ENCODE assay signal across 26 mouse cellular contexts in the genomic region with DNA sequence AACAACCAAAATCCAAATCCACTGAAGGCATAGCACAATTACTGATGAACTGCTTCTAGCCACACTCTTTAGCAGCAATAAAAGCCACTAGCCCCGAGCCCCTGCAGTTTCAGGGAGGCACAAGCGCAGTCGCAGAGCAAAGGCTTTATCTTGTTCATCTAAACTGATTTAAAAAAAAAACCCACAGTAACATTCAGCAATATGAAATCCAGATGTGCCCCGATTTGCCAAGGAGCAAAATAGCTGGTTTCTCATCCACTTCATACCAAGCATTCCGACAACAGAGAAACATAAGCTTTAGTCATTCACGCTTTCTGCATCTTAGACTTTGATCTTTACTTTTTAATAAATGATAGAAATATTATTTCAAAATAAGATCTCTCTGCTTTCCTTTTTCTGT.
DNase-seq lines count a peak whose midpoint lies in the region; ATAC-seq lines count a peak whose summit lies in the region.
"Had no signal": no experiment of that assay in that cellular context is flagged by ENCODE, and none has a peak within 500 bp of the region (broad histone marks: within the 10 kb centered on the region; RNA-seq: fewer than 3 reads in every experiment).

No protein-coding gene starts in this region.

- no peaks in the 10 kb centered on the region for H3K4me1 ChIP-seq in embryonic facial prominence, embryonic 11.5 days (ENCODE audit: control insufficient read depth, insufficient read depth, low read length)
- peaks cover 7% of the 10 kb centered on the region; the same call in 1 of the 2 replicates for H3K4me1 ChIP-seq in limb, embryonic 15.5 days
- H3K4me1 ChIP-seq: hindbrain, embryonic 12.5 days; midbrain, embryonic 15.5 days; neural tube, embryonic 13.5 days had no signal

- H3K27ac ChIP-seq in embryonic facial prominence, embryonic 11.5 days (replicated peaks; ENCODE audit: low read depth, low read length): no peak overlapping the region
- H3K27ac ChIP-seq in limb, embryonic 15.5 days: peak overlapping the region; percentile 48; the same call in 1 of the 2 replicates
- H3K27ac ChIP-seq: hindbrain, embryonic 12.5 days; kidney, postnatal 0 days; liver, embryonic 15.5 days; lung, embryonic 15.5 days; midbrain, embryonic 15.5 days; neural tube, embryonic 13.5 days had no signal

- no peaks in the 10 kb centered on the region for H3K27me3 ChIP-seq in embryonic facial prominence, embryonic 11.5 days (ENCODE audit: control insufficient read depth, insufficient read depth, low read length)
- no peaks in the 10 kb centered on the region for H3K27me3 ChIP-seq in limb, embryonic 15.5 days
- H3K27me3 ChIP-seq: hindbrain, embryonic 12.5 days; liver, embryonic 15.5 days; lung, embryonic 15.5 days; midbrain, embryonic 15.5 days; neural tube, embryonic 13.5 days had no signal

- H3K4me3 ChIP-seq in embryonic facial prominence, embryonic 11.5 days (ENCODE audit: low read depth, low read length): no peak overlapping the region
- H3K4me3 ChIP-seq in limb, embryonic 15.5 days: no peak overlapping the region
- H3K4me3 ChIP-seq: erythroblast, embryonic 14.5 days; hindbrain, embryonic 12.5 days; liver, embryonic 15.5 days; lung, embryonic 15.5 days; midbrain, embryonic 15.5 days; myocyte; neural tube, embryonic 13.5 days had no signal

- DNase-seq in embryo, embryonic 10.5 days (ENCODE audit: low spot score): peak; percentile 60
- peak; percentile 91 for DNase-seq in embryonic facial prominence, embryonic 11.5 days (ENCODE audit: low spot score)
- peak; percentile 3 for DNase-seq in fibroblast of lung, adult 2 months (ENCODE audit: low read depth)
- DNase-seq in MN1 (ENCODE audit: low spot score): no peak
- no peak for DNase-seq in gastrocnemius, postnatal 36 days
- DNase-seq: adrenal gland, postnatal 14 days; cerebellum, adult 8-10 months; gastrocnemius, postnatal 14 days; heart, adult 18-20 months; kidney, adult 18-20 months; layer of hippocampus, adult 9-11 months; liver; lung, postnatal 4 days; retina, postnatal 1 day; thymus, postnatal 36 days had no signal

- intact Hi-C loops in gastrocnemius, postnatal 36 days (cut with DNase I): loop anchor here (1.0 kb wide), 1 partner anchor 10 kb away; no protein-coding TSS in a partner anchor

- no peak overlapping the region for H3K4me2 ChIP-seq in embryonic facial prominence, embryonic 11.5 days (ENCODE audit: low read depth, low read length)
- H3K4me2 ChIP-seq in limb, embryonic 15.5 days: no peak overlapping the region
- H3K4me2 ChIP-seq: hindbrain, embryonic 12.5 days; liver, embryonic 15.5 days; lung, embryonic 15.5 days; midbrain, embryonic 15.5 days; neural tube, embryonic 13.5 days had no signal

- H3K9me3 ChIP-seq in embryonic facial prominence, embryonic 11.5 days (replicated peaks; ENCODE audit: control insufficient read depth, low read length): no peaks in the 10 kb centered on the region
- H3K9me3 ChIP-seq in limb, embryonic 15.5 days: no peaks in the 10 kb centered on the region
- H3K9me3 ChIP-seq: hindbrain, embryonic 12.5 days; liver, embryonic 15.5 days; lung, embryonic 15.5 days; midbrain, embryonic 15.5 days; neural tube, embryonic 13.5 days had no signal

- H3K36me3 ChIP-seq in embryonic facial prominence, embryonic 11.5 days (replicated peaks; ENCODE audit: control insufficient read depth, insufficient read depth, low read depth, low read length): no peaks in the 10 kb centered on the region
- peaks cover 4% of the 10 kb centered on the region for H3K36me3 ChIP-seq in limb, embryonic 15.5 days
- H3K36me3 ChIP-seq: liver, embryonic 15.5 days; midbrain, embryonic 15.5 days had no signal

- H3K9ac ChIP-seq in embryonic facial prominence, embryonic 11.5 days (replicated peaks; ENCODE audit: low read length): no peak overlapping the region
- no peak overlapping the region for H3K9ac ChIP-seq in limb, embryonic 15.5 days
- H3K9ac ChIP-seq: hindbrain, embryonic 12.5 days; liver, embryonic 15.5 days; lung, embryonic 15.5 days; midbrain, embryonic 15.5 days; neural tube, embryonic 13.5 days had no signal

- WGBS in embryonic facial prominence, embryonic 11.5 days: 30% methylated on average over 6 of the region's 6 CpGs
- 12% methylated on average over 6 of the region's 6 CpGs for WGBS in limb, embryonic 15.5 days

- no peak for ATAC-seq in embryonic facial prominence, embryonic 11.5 days (replicated peaks; ENCODE audit: insufficient number of reproducible peaks, low FRiP score, low TSS enrichment, low read depth)
- ATAC-seq in limb, embryonic 15.5 days (ENCODE audit: insufficient number of reproducible peaks, low FRiP score, low TSS enrichment, low read depth): no peak
- ATAC-seq in cerebellum, adult (ENCODE audit: insufficient number of reproducible peaks, low FRiP score, low TSS enrichment): no peak
- ATAC-seq: forebrain, embryonic 14.5 days; midbrain, embryonic 15.5 days had no signal

Comparison
In these comparisons a context has a peak if more than half of its experiments do, and no peak if none do; other contexts are left out.
1. DNase-seq: peak in embryo, embryonic 10.5 days (single experiment), embryonic facial prominence, embryonic 11.5 days (single experiment) and fibroblast of lung, adult 2 months (single experiment); none in MN1 (single experiment) and gastrocnemius, postnatal 36 days (0 of 2).